Mouse (Mus musculus) myocyte (in vitro differentiated cells): ENCODE measurements around the gene Slc26a6.

ENCODE experiments used
- CEBPB ChIP-seq: IDR thresholded peaks from 2 replicates; pipeline ENCODE4 v1.6.1; 2011; ENCODE audit warnings: mild to moderate bottlenecking, moderate library complexity; ENCODE audit not compliant: poor library complexity, insufficient read depth, severe bottlenecking
- E2F4 ChIP-seq: IDR thresholded peaks from one replicate; pipeline ENCODE4 v1.6.1; 2011; ENCODE audit warnings: mild to moderate bottlenecking, control low read depth, moderate library complexity; ENCODE audit not compliant: insufficient read depth
- MAX ChIP-seq: IDR thresholded peaks from one replicate; pipeline ENCODE4 v1.6.1; 2011; ENCODE audit warnings: low read depth, mild to moderate bottlenecking, control low read depth
- MYOG ChIP-seq, 3 experiments: IDR thresholded peaks; one replicate each; pipeline ENCODE4 v1.6.1; 2011; ENCODE audit warnings: control low read depth in 2 of 3, low read depth in 2 of 3, mild to moderate bottlenecking in 2 of 3; ENCODE audit not compliant: insufficient read length in 2 of 3, control insufficient read depth in 1 of 3, insufficient read depth in 1 of 3
- POLR2A ChIP-seq: IDR thresholded peaks from one replicate; pipeline ENCODE4 v1.6.1; 2011; ENCODE audit warnings: low read depth, mild to moderate bottlenecking, control low read depth, moderate library complexity; ENCODE audit not compliant: insufficient read length
- POLR2AphosphoS2 ChIP-seq: IDR thresholded peaks from one replicate; pipeline ENCODE4 v1.6.1; 2011; ENCODE audit warnings: low read depth, control low read depth; ENCODE audit not compliant: insufficient read length
- SRF ChIP-seq: IDR thresholded peaks from one replicate; pipeline ENCODE4 v1.6.1; 2011; ENCODE audit warnings: low read depth; ENCODE audit not compliant: control insufficient read depth, insufficient read length
- TCF12 ChIP-seq: IDR thresholded peaks from one replicate; pipeline ENCODE4 v1.6.1; 2011; ENCODE audit warnings: mild to moderate bottlenecking, control low read depth; ENCODE audit not compliant: poor library complexity, insufficient read depth, severe bottlenecking
- USF1 ChIP-seq: IDR thresholded peaks from one replicate; pipeline ENCODE4 v1.6.1; 2011; ENCODE audit warnings: low read depth, mild to moderate bottlenecking, control low read depth, moderate library complexity

- TF ChIP-seq POLR2A (peak; percentile 98), TCF12 (no peak), MAX (no peak), CEBPB (no peak), E2F4 (no peak), USF1 (no peak), SRF (no peak), POLR2AphosphoS2 (peak; percentile 97), MYOG (IDR thresholded peaks at IDR 0.05; ENCODE audit: control insufficient read depth in 1 of 3, insufficient read depth in 1 of 3, insufficient read length in 2 of 3, low read depth in 2 of 3) (peak in 2 of 3 experiments; percentile 32 to 53)
Measured at GRCm38 (mm10) chr9:108854241-108854696, 1.2 kb downstream of the Slc26a6 start.
